Mouse (Mus musculus): ENCODE measurements around the gene Abhd11. TPM values are rescaled to one million over a fixed set of nuclear protein-coding genes. Genes with fewer than 3 reads are reported as not detected.

Gene Abhd11
- polyA plus RNA-seq, 1 experiment from 2014 or later, result 71.1 TPM

GRCm38 (mm10) chr5:135025899-135026298, 16.9 kb downstream of the Abhd11 start:
- ATAC-seq (replicated peaks; ENCODE audit: low FRiP score) (no peak), DNase-seq (ENCODE audit: low spot score) (no peak)
- no peak overlapping the region for H3K4me3 ChIP-seq (ENCODE audit: low read depth, low read length)
- no peak overlapping the region for H3K9ac ChIP-seq (ENCODE audit: low read depth, low read length)
- H3K4me1 ChIP-seq (replicated peaks; ENCODE audit: control insufficient read depth, insufficient read depth, low read length), result peaks cover 40% of the 10 kb centered on the region
- H3K27ac ChIP-seq (ENCODE audit: low read depth, low read length), result no peak overlapping the region
- H3K4me2 ChIP-seq, result peak overlapping the region; percentile 33
- 32% methylated on average over 7 of the region's 7 CpGs for WGBS
- no peaks in the 10 kb centered on the region for H3K36me3 ChIP-seq (ENCODE audit: control insufficient read depth, insufficient read depth, low read length)
- no peaks in the 10 kb centered on the region for H3K9me3 ChIP-seq (ENCODE audit: control insufficient read depth, low read length)
- H3K27me3 ChIP-seq (replicated peaks; ENCODE audit: control insufficient read depth, insufficient read depth, low read length), result no peaks in the 10 kb centered on the region; the same call in 1 of the 2 replicates

- H3K4me3 ChIP-seq (ENCODE audit: low read depth, low read length), result no peak overlapping the region
- DNase-seq (ENCODE audit: low spot score), result no peak
Measured at GRCm38 (mm10) chr5:135029007-135029854, 20.3 kb downstream of the Abhd11 start.

GRCm38 (mm10) chr5:135032581-135032980, 23.6 kb downstream of the Abhd11 start:
- Histone ChIP-seq H3K4me3 (ENCODE audit: low read depth, low read length) (no peak overlapping the region), H3K27me3 (replicated peaks; ENCODE audit: control insufficient read depth, insufficient read depth, low read length) (no peaks in the 10 kb centered on the region), H3K36me3 (ENCODE audit: control insufficient read depth, insufficient read depth, low read length) (no peaks in the 10 kb centered on the region), H3K27ac (ENCODE audit: low read depth, low read length) (no peak overlapping the region), H3K9me3 (ENCODE audit: control insufficient read depth, low read length) (0 out of 2 replicates have a peak, but pooled peaks cover 5% of the 10 kb centered on the region), H3K4me2 (no peak overlapping the region), H3K4me1 (replicated peaks; ENCODE audit: control insufficient read depth, insufficient read depth, low read length) (peaks cover 12% of the 10 kb centered on the region), H3K9ac (ENCODE audit: low read depth, low read length) (no peak overlapping the region)
- WGBS, result 84% methylated on average over 5 of the region's 5 CpGs
- ATAC-seq (replicated peaks; ENCODE audit: low FRiP score) (no peak), DNase-seq (ENCODE audit: low spot score) (no peak)

More at GRCm38 (mm10) chr5:135029007-135029854, 20.3 kb downstream of the Abhd11 start:
- H3K4me1 ChIP-seq (replicated peaks; ENCODE audit: control insufficient read depth, insufficient read depth, low read length), result peaks cover 32% of the 10 kb centered on the region
- peak overlapping the region; percentile 61; the same call in 1 of the 2 replicates for H3K27ac ChIP-seq (ENCODE audit: low read depth, low read length)
- WGBS, result 39% methylated on average over 18 of the region's 18 CpGs
- H3K4me2 ChIP-seq, result peak overlapping the region; percentile 38
- H3K27me3 ChIP-seq (replicated peaks; ENCODE audit: control insufficient read depth, insufficient read depth, low read length), result no peaks in the 10 kb centered on the region; the same call in 1 of the 2 replicates
- H3K9ac ChIP-seq (ENCODE audit: low read depth, low read length), result 0 out of 2 replicates have a peak overlapping the region, but pooled peaks have one; percentile 16
- no peaks in the 10 kb centered on the region for H3K36me3 ChIP-seq (ENCODE audit: control insufficient read depth, insufficient read depth, low read length)
- ATAC-seq (replicated peaks; ENCODE audit: low FRiP score), result peak; percentile 24; the same call in 1 of the 2 replicates
- no peaks in the 10 kb centered on the region for H3K9me3 ChIP-seq (ENCODE audit: control insufficient read depth, low read length)

- Histone ChIP-seq H3K4me1 (replicated peaks; ENCODE audit: control insufficient read depth, insufficient read depth, low read length) (peaks cover 4% of the 10 kb centered on the region), H3K27me3 (replicated peaks; ENCODE audit: control insufficient read depth, insufficient read depth, low read length) (no peaks in the 10 kb centered on the region), H3K36me3 (ENCODE audit: control insufficient read depth, insufficient read depth, low read length) (no peaks in the 10 kb centered on the region), H3K4me2 (no peak overlapping the region), H3K9me3 (ENCODE audit: control insufficient read depth, low read length) (0 out of 2 replicates have a peak, but pooled peaks cover 5% of the 10 kb centered on the region), H3K9ac (ENCODE audit: low read depth, low read length) (no peak overlapping the region), H3K27ac (ENCODE audit: low read depth, low read length) (no peak overlapping the region), H3K4me3 (ENCODE audit: low read depth, low read length) (no peak overlapping the region)
- DNase-seq (ENCODE audit: low spot score) (no peak), ATAC-seq (replicated peaks; ENCODE audit: low FRiP score) (no peak)
- 89% methylated on average over 2 of the region's 2 CpGs for WGBS
Measured at GRCm38 (mm10) chr5:135034593-135034992, 25.6 kb downstream of the Abhd11 start.

- peaks cover 16% of the 10 kb centered on the region for H3K4me1 ChIP-seq (replicated peaks; ENCODE audit: control insufficient read depth, insufficient read depth, low read length)
- H3K4me3 ChIP-seq (ENCODE audit: low read depth, low read length), result no peak overlapping the region
- no peak overlapping the region for H3K9ac ChIP-seq (ENCODE audit: low read depth, low read length)
- H3K4me2 ChIP-seq, result no peak overlapping the region
- no peaks in the 10 kb centered on the region for H3K27me3 ChIP-seq (replicated peaks; ENCODE audit: control insufficient read depth, insufficient read depth, low read length)
- ATAC-seq (replicated peaks; ENCODE audit: low FRiP score) (0 out of 2 replicates have a peak, but pooled peaks have one; percentile 35), DNase-seq (ENCODE audit: low spot score) (no peak)
- no peak overlapping the region for H3K27ac ChIP-seq (ENCODE audit: low read depth, low read length)
- 0 out of 2 replicates have a peak, but pooled peaks cover 5% of the 10 kb centered on the region for H3K9me3 ChIP-seq (ENCODE audit: control insufficient read depth, low read length)
- no peaks in the 10 kb centered on the region for H3K36me3 ChIP-seq (ENCODE audit: control insufficient read depth, insufficient read depth, low read length)
- WGBS, result 58% methylated on average over 18 of the region's 18 CpGs
Measured at GRCm38 (mm10) chr5:135035608-135036359, 26.8 kb downstream of the Abhd11 start.

DNA sequence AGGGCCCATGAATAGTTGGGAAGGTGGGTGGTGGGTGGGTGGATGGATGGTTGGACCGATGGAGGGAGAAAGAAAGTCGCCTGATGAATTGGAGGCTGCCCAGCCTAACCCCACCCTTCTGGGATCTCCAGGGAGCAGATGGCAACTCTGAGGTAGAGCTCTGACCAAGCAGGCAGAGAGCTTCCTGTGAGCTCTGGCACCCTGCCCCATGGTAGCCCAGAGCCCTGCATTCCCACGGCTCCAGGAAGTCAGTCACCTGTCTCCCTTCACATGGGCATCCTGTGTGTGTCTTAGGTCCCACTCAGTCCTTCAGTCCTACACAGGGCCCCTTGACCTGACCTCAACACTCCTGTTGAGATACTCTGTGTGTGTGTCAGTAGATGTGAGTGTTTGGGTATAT, 29.0 kb downstream of the Abhd11 start:
- Histone ChIP-seq H3K4me1 (replicated peaks; ENCODE audit: control insufficient read depth, insufficient read depth, low read length) (peaks cover 31% of the 10 kb centered on the region), H3K36me3 (ENCODE audit: control insufficient read depth, insufficient read depth, low read length) (no peaks in the 10 kb centered on the region), H3K27me3 (replicated peaks; ENCODE audit: control insufficient read depth, insufficient read depth, low read length) (no peaks in the 10 kb centered on the region), H3K9ac (ENCODE audit: low read depth, low read length) (no peak overlapping the region), H3K4me2 (no peak overlapping the region), H3K4me3 (ENCODE audit: low read depth, low read length) (no peak overlapping the region), H3K9me3 (ENCODE audit: control insufficient read depth, low read length) (0 out of 2 replicates have a peak, but pooled peaks cover 5% of the 10 kb centered on the region), H3K27ac (ENCODE audit: low read depth, low read length) (no peak overlapping the region)
- WGBS, result 88% methylated on average over 3 of the region's 3 CpGs
- ATAC-seq (replicated peaks; ENCODE audit: low FRiP score) (no peak), DNase-seq (ENCODE audit: low spot score) (no peak)

- Histone ChIP-seq H3K36me3 (ENCODE audit: control insufficient read depth, insufficient read depth, low read length) (no peaks in the 10 kb centered on the region), H3K9ac (ENCODE audit: low read depth, low read length) (no peak overlapping the region), H3K9me3 (ENCODE audit: control insufficient read depth, low read length) (0 out of 2 replicates have a peak, but pooled peaks cover 2% of the 10 kb centered on the region), H3K4me3 (ENCODE audit: low read depth, low read length) (no peak overlapping the region), H3K4me2 (peak overlapping the region; percentile 47; the same call in 1 of the 2 replicates), H3K4me1 (replicated peaks; ENCODE audit: control insufficient read depth, insufficient read depth, low read length) (peaks cover 31% of the 10 kb centered on the region), H3K27ac (ENCODE audit: low read depth, low read length) (no peak overlapping the region), H3K27me3 (replicated peaks; ENCODE audit: control insufficient read depth, insufficient read depth, low read length) (no peaks in the 10 kb centered on the region)
- WGBS, result 59% methylated on average over 9 of the region's 9 CpGs
- ATAC-seq (replicated peaks; ENCODE audit: low FRiP score), result no peak
- DNase-seq (ENCODE audit: low spot score), result no peak
Measured at GRCm38 (mm10) chr5:135039541-135039940, 30.6 kb downstream of the Abhd11 start.

GRCm38 (mm10) chr5:135040059-135040458, 31.1 kb downstream of the Abhd11 start:
- WGBS, result 59% methylated on average over 6 of the region's 6 CpGs
- no peaks in the 10 kb centered on the region for H3K27me3 ChIP-seq (replicated peaks; ENCODE audit: control insufficient read depth, insufficient read depth, low read length)
- no peak overlapping the region for H3K4me3 ChIP-seq (ENCODE audit: low read depth, low read length)
- H3K27ac ChIP-seq (ENCODE audit: low read depth, low read length), result peak overlapping the region; percentile 36; the same call in 1 of the 2 replicates
- no peaks in the 10 kb centered on the region for H3K9me3 ChIP-seq (ENCODE audit: control insufficient read depth, low read length)
- peak overlapping the region; percentile 57; the same call in 1 of the 2 replicates for H3K9ac ChIP-seq (ENCODE audit: low read depth, low read length)
- DNase-seq (ENCODE audit: low spot score), result no peak
- peak overlapping the region; percentile 47 for H3K4me2 ChIP-seq
- H3K36me3 ChIP-seq (ENCODE audit: control insufficient read depth, insufficient read depth, low read length), result peaks cover 2% of the 10 kb centered on the region; the same call in 1 of the 2 replicates
- no peak for ATAC-seq (replicated peaks; ENCODE audit: low FRiP score)
- peaks cover 31% of the 10 kb centered on the region for H3K4me1 ChIP-seq (replicated peaks; ENCODE audit: control insufficient read depth, insufficient read depth, low read length)

Measured in liver, embryonic 11.5 days (tissue).